Mouse (Mus musculus): ENCODE results near the gene Mettl1. TPM values are rescaled to one million over a fixed set of nuclear protein-coding genes. Genes with fewer than 3 reads are reported as not detected.

The Mettl1 gene
- polyA plus RNA-seq (2015; fragmentation: Illumina TruSeq; extraction: RNeasy Lipid Tissue Mini Kit (QIAGEN cat#74804); ENCODE audit: low read depth, low replicate concordance): 12.4 TPM

DNA sequence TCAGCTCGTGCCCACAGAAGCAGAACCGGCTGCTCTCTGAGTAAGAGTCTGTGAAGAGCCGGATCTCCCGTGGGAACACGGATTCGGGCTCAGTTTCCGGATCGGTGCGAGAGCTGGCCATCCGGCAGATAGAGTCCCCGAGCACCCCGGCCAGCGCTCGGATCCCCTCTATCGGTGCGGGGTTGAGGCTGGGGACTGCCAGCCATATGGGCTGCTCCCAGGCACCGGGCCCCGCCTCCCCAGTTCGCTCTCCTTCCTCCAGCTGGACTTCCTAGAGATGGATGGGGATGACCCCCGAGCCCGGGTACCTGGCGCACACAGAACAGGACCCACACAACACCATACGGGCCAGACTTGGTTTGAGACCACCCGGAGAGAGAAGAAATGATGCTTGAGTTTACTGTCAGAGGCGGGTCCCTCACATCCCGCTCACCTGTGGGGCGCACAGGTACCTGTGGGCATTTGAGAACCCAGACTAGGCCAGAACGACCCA lies at the start of gene Mettl1, which contains the start of gene Eef1akmt3:
TSS of gene Mettl1 (plus strand) at position 141 of the 493 bp plus-strand sequence.
TSS of gene Eef1akmt3 (minus strand) at position 240 of the 493 bp plus-strand sequence.

DNA sequence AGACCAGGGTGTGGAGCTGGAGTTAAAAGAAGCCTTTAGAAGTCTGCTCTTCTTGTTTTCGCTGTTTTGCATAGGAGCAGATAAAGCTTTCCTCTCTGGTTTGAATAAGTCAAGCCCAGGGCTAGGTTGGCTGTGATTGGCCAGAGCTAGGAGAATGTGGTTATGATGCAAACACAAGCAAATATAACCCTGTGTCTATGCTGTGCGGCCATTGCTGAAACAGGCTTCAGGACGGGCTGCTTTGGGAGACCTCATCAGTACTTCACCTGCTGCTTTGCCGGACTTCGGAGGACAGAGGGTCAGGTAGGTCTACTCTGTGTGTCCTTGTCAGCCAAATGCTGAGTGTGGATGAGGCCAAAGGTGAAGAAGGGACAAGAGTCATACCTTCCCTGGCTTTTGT lies 40.7 kb upstream of the Mettl1 start, which contains the start of gene Avil:
TSS of gene Avil (plus strand) at position 181 of the 400 bp plus-strand sequence.

DNA sequence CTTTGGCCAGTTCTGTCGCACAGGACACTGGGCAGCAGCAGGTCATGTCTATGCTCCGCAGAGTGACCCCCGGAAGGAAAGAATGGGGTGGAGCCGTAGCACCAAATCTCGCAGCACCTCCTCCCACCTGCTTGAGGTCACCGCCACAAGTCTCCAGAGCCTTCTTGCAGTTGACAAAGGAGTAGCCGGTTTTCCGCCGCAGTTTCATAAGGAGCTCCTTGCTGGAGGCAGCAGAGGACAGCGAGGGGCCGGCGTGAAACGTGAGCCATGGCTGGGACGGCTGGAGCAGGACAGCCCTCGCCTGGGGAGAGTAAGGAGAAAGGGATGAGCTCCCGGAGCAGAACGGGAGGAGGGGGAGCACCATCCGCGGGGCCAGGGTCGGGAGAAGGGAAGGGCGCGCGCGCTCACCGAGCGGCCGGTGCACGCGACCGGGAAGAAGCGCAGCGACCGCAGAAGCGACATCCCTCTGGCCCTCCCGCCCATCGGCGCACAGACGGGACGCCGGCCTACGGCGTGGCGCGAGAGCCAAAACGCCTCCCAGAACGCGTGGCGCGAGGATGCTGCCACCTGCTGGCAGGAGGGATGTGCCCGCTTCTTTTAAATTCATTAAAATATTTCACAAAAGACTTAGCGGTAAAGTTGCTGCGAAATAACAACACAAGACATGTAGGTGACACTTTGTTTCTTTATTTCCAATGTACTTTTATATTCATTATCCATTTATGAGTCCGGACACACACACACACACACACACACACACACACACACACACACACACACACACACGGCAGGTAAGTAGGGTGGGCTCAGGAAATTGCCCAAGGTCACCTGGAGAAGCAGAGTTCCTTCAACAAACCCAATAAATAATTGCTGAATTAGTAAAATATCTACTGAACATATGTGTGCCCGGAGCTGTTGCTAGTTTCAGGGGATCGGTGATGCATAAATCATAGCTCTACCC lies 10.6 kb upstream of the Mettl1 start, which contains the start of gene Tsfm:
TSS of gene Tsfm (minus strand) at position 505 of the 961 bp plus-strand sequence.

DNA sequence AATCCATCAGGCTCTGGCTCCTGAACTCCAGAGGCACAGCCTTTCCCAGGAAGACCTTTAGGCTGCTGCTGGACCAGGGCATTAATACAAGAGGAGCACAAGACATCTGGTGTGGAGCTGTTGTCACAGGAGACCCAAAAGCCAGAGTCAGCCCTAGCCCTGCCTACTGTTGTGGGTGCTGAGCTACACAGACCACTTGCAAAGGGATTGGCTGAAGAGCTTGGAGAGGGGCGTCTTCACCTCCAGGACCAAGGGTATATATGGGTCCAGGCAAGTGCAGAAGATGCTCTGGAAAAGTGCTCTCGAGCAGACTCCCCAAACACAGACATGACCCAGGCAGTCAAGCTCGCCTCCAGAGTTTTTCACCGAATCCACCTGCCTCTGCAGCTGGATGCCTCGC lies 6.7 kb downstream of the Mettl1 start, which contains the start of gene Cyp27b1:
TSS of gene Cyp27b1 (plus strand) at position 297 of the 400 bp plus-strand sequence.

DNA sequence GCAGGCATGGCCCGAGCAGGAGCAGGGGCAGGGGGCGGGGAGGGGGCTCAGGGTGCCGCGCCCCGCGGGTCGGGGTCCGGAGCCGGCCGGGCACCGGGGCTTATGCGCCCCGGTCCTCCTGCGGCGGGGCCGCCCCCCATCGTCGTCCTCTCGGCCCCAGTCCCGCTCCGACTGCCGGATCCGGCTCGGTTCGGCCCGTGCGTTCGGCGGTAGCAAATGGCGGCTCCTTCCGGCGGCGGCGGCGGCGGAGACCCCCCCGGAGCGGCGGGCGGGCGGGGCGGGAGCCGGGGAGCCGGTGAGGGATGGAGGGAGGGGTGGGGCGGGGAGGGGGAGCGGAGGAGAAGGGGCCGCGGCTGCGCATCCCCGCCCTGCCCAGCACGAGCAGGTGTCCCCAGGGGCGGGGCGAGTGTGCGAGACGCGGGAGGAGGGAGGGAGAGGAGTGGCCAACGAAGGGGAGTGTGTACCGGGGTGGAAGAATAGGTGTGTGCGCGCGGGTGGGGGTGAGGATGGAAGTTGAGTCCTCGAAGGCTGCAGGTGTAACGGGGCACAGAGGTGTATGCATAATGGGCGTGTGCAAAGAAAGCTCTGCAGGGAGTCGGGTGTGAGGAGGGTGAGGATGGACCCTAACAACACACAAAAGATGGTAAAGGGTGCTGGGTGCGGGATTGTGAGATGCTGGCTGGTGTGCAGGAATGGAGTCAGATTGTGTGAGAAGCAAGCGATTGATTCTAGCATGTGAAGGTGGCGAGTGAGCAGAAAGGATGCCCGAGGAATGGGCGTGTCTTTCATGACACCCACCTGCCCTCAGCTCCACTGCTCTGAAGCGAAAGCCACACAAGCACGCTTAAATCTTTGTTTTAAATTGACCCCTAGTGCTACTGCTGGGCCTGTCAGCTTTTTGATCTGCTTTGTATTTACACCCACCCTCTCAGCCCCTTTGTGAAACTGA lies 19.0 kb downstream of the Mettl1 start, which contains the start of gene March9:
TSS of gene March9 (minus strand) at position 217 of the 949 bp plus-strand sequence.

DNA sequence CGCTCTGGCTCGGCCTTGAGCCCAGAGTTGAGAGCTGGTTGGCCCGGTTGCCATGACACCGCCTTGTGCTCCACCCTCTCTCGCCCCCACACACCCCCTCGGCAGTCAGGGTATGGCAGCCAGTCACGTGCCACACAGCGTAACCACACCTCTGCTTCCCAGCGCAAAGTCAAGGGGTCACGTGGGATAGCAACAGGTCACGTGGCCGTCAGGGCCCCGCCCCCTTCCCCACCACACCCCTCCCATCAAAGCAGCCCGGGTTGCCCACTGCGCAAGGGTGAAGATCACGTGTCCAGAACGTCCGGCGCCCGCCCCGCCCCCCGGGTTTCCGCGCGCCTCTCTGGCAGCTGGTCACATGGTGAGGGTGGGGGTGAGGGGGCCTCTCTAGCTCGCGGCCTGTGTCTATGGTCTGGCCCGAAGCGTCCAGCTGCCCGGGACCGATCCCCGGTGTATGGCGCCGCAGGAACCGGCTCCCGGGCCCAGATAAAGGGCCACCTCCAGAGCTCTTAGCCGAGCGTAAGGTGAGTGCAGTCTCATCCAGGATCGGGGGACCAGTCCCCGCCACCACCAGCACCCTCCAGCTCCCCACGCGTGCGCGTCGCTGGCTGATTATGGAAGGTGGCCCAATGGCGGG lies 22.1 kb downstream of the Mettl1 start, which contains the start of gene Cdk4:
TSS of gene Cdk4 (plus strand) at position 296 of the 634 bp plus-strand sequence.

DNA sequence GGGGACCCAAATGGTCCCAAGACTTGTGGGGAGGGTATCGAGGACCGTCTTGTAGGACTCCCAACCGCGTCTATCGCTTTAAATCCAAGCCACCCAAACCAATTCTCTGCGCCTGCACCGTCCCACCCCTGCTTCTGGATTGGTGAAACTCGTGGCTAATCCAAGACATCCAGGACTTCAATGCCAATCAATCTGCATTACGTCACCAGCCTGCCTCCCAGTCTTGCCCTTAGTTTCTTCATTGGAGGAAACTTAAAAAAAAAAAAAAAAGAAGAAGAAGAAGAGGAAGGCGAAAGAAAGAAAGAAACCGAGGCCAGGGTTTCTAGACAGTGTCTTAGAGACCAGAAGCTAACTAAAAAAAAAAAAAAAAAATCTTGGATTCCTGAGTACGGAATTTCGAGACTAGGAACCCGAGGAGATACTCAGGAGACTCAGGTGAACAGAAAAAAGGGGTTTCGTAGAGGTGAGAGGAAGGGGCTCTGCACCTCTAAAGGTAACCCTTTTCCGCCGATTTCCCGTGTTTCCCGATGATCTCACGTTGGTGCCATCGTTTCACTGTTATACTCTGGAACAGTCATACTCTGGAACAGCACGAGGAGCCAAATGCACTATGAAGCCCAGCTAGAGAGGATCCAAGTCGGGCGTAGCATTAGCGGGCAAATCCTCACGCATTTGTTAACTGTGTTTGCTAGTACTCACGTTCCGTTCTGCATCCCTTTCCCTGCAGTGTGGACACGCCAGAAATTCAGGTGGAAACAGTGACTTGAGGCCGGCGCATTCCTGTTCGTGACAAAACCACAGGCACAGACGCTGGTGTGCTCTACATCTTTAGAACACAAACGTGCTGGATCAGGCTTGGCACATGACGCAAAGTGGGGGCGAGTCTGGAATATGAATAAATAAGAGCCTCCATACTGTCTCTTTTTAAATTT lies 29.2 kb downstream of the Mettl1 start, which contains the start of gene Tspan31:
TSS of gene Tspan31 (minus strand) at position 75 of the 932 bp plus-strand sequence.

DNA sequence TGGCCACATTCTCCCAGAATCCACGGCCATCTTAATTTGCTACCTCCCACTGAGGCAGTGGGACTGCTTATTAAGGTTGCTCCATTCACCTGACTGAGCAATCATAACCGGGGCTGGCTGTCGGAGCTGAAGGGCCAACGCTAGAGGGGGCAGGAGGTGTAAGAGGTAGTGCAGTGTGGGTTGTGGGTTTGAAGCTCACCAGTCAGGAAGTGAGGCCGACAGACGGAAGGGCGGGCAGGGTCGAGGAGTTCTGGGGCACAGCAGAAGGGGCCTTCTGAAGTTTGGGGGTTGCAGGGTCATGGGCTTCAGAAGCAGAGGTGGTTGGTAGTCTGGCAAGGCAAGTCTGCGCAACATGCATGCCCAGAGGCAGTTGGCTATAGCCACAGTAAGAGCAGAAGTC lies 33.9 kb downstream of the Mettl1 start, which contains the start of gene Agap2:
TSS of gene Agap2 (plus strand) at position 205 of the 400 bp plus-strand sequence.

Other genes with a start within 250 kb of the Mettl1 start
- 9.2 TPM for gene Atp23, start 140.1 kb upstream of the Mettl1 start, polyA plus RNA-seq (2015; fragmentation: Illumina TruSeq; extraction: RNeasy Lipid Tissue Mini Kit (QIAGEN cat#74804); ENCODE audit: low read depth, low replicate concordance)
- gene Ctdsp2, start 62.7 kb upstream of the Mettl1 start, polyA plus RNA-seq (2015; fragmentation: Illumina TruSeq; extraction: RNeasy Lipid Tissue Mini Kit (QIAGEN cat#74804); ENCODE audit: low read depth, low replicate concordance): 50.5 TPM
- 0.52 TPM for gene Avil, start 40.7 kb upstream of the Mettl1 start, polyA plus RNA-seq (2015; fragmentation: Illumina TruSeq; extraction: RNeasy Lipid Tissue Mini Kit (QIAGEN cat#74804); ENCODE audit: low read depth, low replicate concordance)
- 28.8 TPM for gene Tsfm, start 10.6 kb upstream of the Mettl1 start, polyA plus RNA-seq (2015; fragmentation: Illumina TruSeq; extraction: RNeasy Lipid Tissue Mini Kit (QIAGEN cat#74804); ENCODE audit: low read depth, low replicate concordance)
- not detected for gene Eef1akmt3, start 99 bp downstream of the Mettl1 start, polyA plus RNA-seq (2015; fragmentation: Illumina TruSeq; extraction: RNeasy Lipid Tissue Mini Kit (QIAGEN cat#74804); ENCODE audit: low read depth, low replicate concordance)
- gene Cyp27b1, start 6.8 kb downstream of the Mettl1 start, polyA plus RNA-seq (2015; fragmentation: Illumina TruSeq; extraction: RNeasy Lipid Tissue Mini Kit (QIAGEN cat#74804); ENCODE audit: low read depth, low replicate concordance): 0.46 TPM
- gene March9, start 18.8 kb downstream of the Mettl1 start, polyA plus RNA-seq (2015; fragmentation: Illumina TruSeq; extraction: RNeasy Lipid Tissue Mini Kit (QIAGEN cat#74804); ENCODE audit: low read depth, low replicate concordance): 12.9 TPM
- gene Cdk4, start 22.1 kb downstream of the Mettl1 start, polyA plus RNA-seq (2015; fragmentation: Illumina TruSeq; extraction: RNeasy Lipid Tissue Mini Kit (QIAGEN cat#74804); ENCODE audit: low read depth, low replicate concordance): 117 TPM
- 99.1 TPM for gene Tspan31, start 28.9 kb downstream of the Mettl1 start, polyA plus RNA-seq (2015; fragmentation: Illumina TruSeq; extraction: RNeasy Lipid Tissue Mini Kit (QIAGEN cat#74804); ENCODE audit: low read depth, low replicate concordance)
- gene Agap2, start 33.9 kb downstream of the Mettl1 start, polyA plus RNA-seq (2015; fragmentation: Illumina TruSeq; extraction: RNeasy Lipid Tissue Mini Kit (QIAGEN cat#74804); ENCODE audit: low read depth, low replicate concordance): 315 TPM
- gene Os9, start 79.7 kb downstream of the Mettl1 start, polyA plus RNA-seq (2015; fragmentation: Illumina TruSeq; extraction: RNeasy Lipid Tissue Mini Kit (QIAGEN cat#74804); ENCODE audit: low read depth, low replicate concordance): 108 TPM
- gene B4galnt1, start 123.8 kb downstream of the Mettl1 start, polyA plus RNA-seq (2015; fragmentation: Illumina TruSeq; extraction: RNeasy Lipid Tissue Mini Kit (QIAGEN cat#74804); ENCODE audit: low read depth, low replicate concordance): 103 TPM
- 5.2 TPM for gene Slc26a10, start 139.2 kb downstream of the Mettl1 start, polyA plus RNA-seq (2015; fragmentation: Illumina TruSeq; extraction: RNeasy Lipid Tissue Mini Kit (QIAGEN cat#74804); ENCODE audit: low read depth, low replicate concordance)
- gene Arhgef25, start 148.7 kb downstream of the Mettl1 start, polyA plus RNA-seq (2015; fragmentation: Illumina TruSeq; extraction: RNeasy Lipid Tissue Mini Kit (QIAGEN cat#74804); ENCODE audit: low read depth, low replicate concordance): 181 TPM
- gene Dtx3, start 154.3 kb downstream of the Mettl1 start, polyA plus RNA-seq (2015; fragmentation: Illumina TruSeq; extraction: RNeasy Lipid Tissue Mini Kit (QIAGEN cat#74804); ENCODE audit: low read depth, low replicate concordance): 238 TPM
- gene Pip4k2c, start 170.2 kb downstream of the Mettl1 start, polyA plus RNA-seq (2015; fragmentation: Illumina TruSeq; extraction: RNeasy Lipid Tissue Mini Kit (QIAGEN cat#74804); ENCODE audit: low read depth, low replicate concordance): 84.7 TPM
- 1,243 TPM for gene Kif5a, start 221.9 kb downstream of the Mettl1 start, polyA plus RNA-seq (2015; fragmentation: Illumina TruSeq; extraction: RNeasy Lipid Tissue Mini Kit (QIAGEN cat#74804); ENCODE audit: low read depth, low replicate concordance)
- gene Dctn2, start 225.0 kb downstream of the Mettl1 start, polyA plus RNA-seq (2015; fragmentation: Illumina TruSeq; extraction: RNeasy Lipid Tissue Mini Kit (QIAGEN cat#74804); ENCODE audit: low read depth, low replicate concordance): 329 TPM
- gene Mbd6, start 247.6 kb downstream of the Mettl1 start, polyA plus RNA-seq (2015; fragmentation: Illumina TruSeq; extraction: RNeasy Lipid Tissue Mini Kit (QIAGEN cat#74804); ENCODE audit: low read depth, low replicate concordance): 25.4 TPM